Mouse (Mus musculus) forebrain, embryonic 15.5 days (tissue): Measurements from ENCODE around the gene Ktn1. TPM values are rescaled to one million over a fixed set of nuclear protein-coding genes. Genes with fewer than 3 reads are reported as not detected.

ENCODE experiments used
- ATAC-seq: fragments of 200-750 bp; cut with Nextera tagmentation; replicated peaks from 2 replicates; pipeline ENCODE4 v1.8.0; 2017; ENCODE audit warnings: mild to moderate bottlenecking, moderate TSS enrichment, moderate library complexity
- H3K27ac ChIP-seq: fragments of 300-500 bp; sonication (generic); replicated peaks from 2 replicates; pipeline ENCODE4 v1.5.1; 2015; ENCODE audit warnings: mild to moderate bottlenecking, inconsistent platforms
- H3K27me3 ChIP-seq: fragments of 300-500 bp; sonication (generic); 2 replicates; pipeline ENCODE4 v1.6.1; 2015; ENCODE audit warnings: inconsistent platforms
- H3K36me3 ChIP-seq: fragments of 300-500 bp; sonication (generic); 2 replicates; pipeline ENCODE4 v1.6.1; 2015; ENCODE audit warnings: mild to moderate bottlenecking, inconsistent platforms
- H3K4me1 ChIP-seq: fragments of 300-500 bp; sonication (generic); 2 replicates; pipeline ENCODE4 v1.6.1; 2015; ENCODE audit warnings: inconsistent platforms
- H3K4me2 ChIP-seq: fragments of 300-500 bp; sonication (generic); replicated peaks from 2 replicates; pipeline ENCODE4 v1.6.1; 2015; ENCODE audit warnings: mild to moderate bottlenecking, inconsistent platforms
- H3K4me3 ChIP-seq: fragments of 300-500 bp; sonication (generic); 2 replicates; pipeline ENCODE4 v1.5.1; 2015; ENCODE audit warnings: mild to moderate bottlenecking, inconsistent platforms
- H3K9ac ChIP-seq: fragments of 300-500 bp; sonication (generic); replicated peaks from 2 replicates; pipeline ENCODE4 v1.6.1; 2015; ENCODE audit warnings: mild to moderate bottlenecking, inconsistent platforms
- H3K9me3 ChIP-seq: fragments of 300-500 bp; sonication (generic); 2 replicates; pipeline ENCODE4 v1.6.1; 2016; ENCODE audit warnings: inconsistent platforms
- WGBS: fragments of 180-500 bp; shearing (Covaris S2); methylation state at CpG from one replicate; pipeline ENCODE4 v1.1.7; 2015; ENCODE audit warnings: mixed read lengths; 5-methylcytosine and 5-hydroxymethylcytosine counted together
- polyA plus RNA-seq: library from polyadenylated mRNA; unstranded; fragments of >200 nt; fragmentation: Nextera tagmentation; extraction: Ambion mirVana; gene quantifications from 2 replicates; pipeline ENCODE4 v1.2.1, GENCODE M21; 2015

The Ktn1 gene
- polyA plus RNA-seq, 1 experiment from 2014 or later: 68.3 TPM

DNA sequence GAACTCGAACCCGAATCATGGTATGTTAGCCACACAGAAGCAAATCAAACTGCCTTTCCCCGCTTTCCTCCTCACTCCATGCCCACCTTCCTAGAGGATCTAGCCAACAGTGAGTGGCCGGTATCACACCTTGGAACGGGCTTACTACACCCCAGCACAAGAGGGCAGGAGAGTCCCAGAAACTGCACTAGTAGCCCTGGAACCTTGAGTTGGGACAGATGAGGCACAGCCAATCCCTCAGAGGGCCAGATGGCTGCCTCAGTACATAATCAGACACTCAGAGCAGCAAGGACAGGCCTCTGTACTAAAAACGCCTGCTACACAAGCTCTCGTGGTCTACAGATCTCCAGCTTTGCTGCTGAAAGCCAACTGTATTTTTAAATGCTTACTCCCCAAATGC is 94.4 kb downstream of the Ktn1 start:
- Histone ChIP-seq H3K4me2 (no peak overlapping the region), H3K36me3 (peaks cover 2% of the 10 kb centered on the region; the same call in 1 of the 2 replicates), H3K9ac (no peak overlapping the region), H3K27me3 (no peaks in the 10 kb centered on the region), H3K4me3 (no peak overlapping the region), H3K4me1 (no peaks in the 10 kb centered on the region), H3K9me3 (no peaks in the 10 kb centered on the region), H3K27ac (no peak overlapping the region)
- 95% methylated on average over 7 of the region's 7 CpGs for WGBS
- ATAC-seq: no peak

DNA sequence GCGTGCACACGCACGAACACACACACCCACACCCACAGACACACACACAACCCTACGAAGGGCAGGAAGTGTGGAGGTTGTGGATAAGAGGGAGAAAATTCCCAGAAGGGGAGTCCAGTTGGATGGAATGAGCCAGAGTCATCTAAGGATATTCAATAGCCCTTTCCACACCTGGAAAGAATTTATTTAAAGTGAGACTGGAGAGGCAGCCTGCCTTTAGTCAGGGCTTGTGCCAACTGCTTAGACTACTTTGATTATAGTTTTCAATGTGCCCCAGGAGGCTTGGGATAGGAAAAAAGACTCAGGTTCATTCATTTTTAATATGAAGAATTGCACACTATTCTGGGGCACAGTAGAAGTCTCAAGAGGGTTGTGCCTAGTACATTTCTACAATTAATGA is 96.8 kb downstream of the Ktn1 start:
- H3K27me3 ChIP-seq: no peaks in the 10 kb centered on the region

DNA sequence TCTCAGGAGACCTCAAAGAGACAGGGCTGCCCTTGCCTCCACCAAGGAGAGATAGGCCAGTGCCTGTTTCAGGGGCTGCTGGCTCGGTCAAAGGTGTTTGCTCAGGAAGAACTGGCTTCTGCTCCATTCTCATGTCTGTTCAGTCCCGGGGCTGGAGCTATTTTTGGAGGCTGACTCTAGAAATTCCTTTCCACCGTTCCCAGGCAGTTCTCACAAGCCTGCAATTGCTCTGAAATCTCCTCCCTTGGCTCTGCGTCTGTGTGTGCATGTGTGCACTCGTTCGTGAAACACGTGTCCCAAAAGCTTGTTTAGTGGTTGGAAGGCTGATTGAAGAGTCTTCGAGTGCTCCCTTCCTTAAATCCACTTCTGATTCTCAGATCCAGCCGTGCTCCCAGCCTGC is 99.3 kb downstream of the Ktn1 start:
- no peaks in the 10 kb centered on the region for H3K27me3 ChIP-seq
- 74% methylated on average over 9 of the region's 9 CpGs for WGBS
- no peak for ATAC-seq

More for the DNA sequence above, 96.8 kb downstream of the Ktn1 start:
- Histone ChIP-seq H3K4me2 (no peak overlapping the region), H3K4me3 (no peak overlapping the region), H3K4me1 (no peaks in the 10 kb centered on the region), H3K9ac (no peak overlapping the region), H3K36me3 (no peaks in the 10 kb centered on the region), H3K9me3 (no peaks in the 10 kb centered on the region), H3K27ac (no peak overlapping the region)
- WGBS: 91% methylated on average over 4 of the region's 4 CpGs
- no peak for ATAC-seq

DNA sequence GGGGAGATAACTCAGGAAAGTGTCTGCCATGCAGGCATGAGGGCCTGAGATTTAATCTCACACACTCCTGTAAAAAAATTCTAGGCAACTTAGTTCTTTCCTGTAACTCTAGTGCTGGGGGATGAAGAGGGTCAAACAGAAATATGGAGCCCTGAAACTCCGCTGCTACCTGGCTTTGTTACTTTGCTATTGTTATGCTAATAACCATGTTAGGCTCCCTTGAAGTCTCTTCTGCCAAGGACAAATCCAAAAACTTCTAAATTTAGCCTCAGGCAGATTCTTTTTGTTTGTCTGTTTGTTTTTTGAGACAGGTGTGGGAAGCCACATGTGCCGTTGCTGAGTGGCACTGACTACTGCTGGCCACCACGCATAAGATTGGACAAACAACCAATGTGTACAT is 100.5 kb downstream of the Ktn1 start:
- 77% methylated on average over 3 of the region's 3 CpGs for WGBS
- Histone ChIP-seq H3K9ac (no peak overlapping the region), H3K4me1 (no peaks in the 10 kb centered on the region), H3K9me3 (no peaks in the 10 kb centered on the region), H3K4me3 (no peak overlapping the region), H3K4me2 (no peak overlapping the region), H3K27me3 (no peaks in the 10 kb centered on the region), H3K27ac (no peak overlapping the region), H3K36me3 (no peaks in the 10 kb centered on the region)
- ATAC-seq: no peak

More for the DNA sequence above, 99.3 kb downstream of the Ktn1 start:
- Histone ChIP-seq H3K4me1 (no peaks in the 10 kb centered on the region), H3K4me2 (no peak overlapping the region), H3K36me3 (no peaks in the 10 kb centered on the region), H3K9ac (no peak overlapping the region), H3K4me3 (no peak overlapping the region), H3K27ac (no peak overlapping the region), H3K9me3 (no peaks in the 10 kb centered on the region)

DNA sequence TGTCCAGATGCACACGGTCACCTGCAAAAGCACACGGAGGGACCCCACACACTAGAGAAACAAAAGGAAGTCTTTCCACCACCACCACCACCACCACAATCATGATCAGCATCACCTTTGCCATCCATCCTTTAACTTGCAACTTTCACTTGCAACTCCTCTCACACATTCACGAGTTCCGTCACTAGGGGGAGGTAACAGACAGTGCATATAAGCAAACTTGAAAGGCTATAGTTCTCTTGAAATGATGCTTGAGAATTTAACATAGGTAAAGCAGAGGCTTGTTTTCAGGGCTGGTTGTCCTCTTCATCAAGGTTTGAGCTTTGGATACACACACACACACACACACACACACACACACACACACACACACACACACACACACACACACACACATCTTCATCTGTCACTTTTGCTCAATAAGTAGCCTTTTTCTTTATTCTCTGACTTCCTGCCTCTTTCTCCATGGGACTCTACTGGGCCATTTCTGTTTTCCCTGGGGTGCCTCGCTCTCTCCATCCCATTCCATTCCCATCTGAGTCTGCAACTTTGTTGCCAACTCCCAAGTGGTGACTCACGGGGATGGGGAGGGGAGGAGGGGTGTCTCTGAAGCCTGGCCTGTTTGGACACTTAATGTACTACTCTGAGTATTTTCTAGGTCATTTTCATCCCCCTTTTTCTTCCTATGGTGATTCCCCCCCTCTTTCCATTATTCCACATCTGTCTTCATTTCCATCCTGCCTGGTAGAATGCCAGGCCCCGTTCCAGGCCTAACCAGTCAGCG is 103.4 kb downstream of the Ktn1 start:
- H3K4me2 ChIP-seq: no peak overlapping the region
- no peaks in the 10 kb centered on the region for H3K9me3 ChIP-seq
- 45% methylated on average over 8 of the region's 8 CpGs for WGBS
- H3K36me3 ChIP-seq: no peaks in the 10 kb centered on the region
- no peak overlapping the region for H3K9ac ChIP-seq
- no peaks in the 10 kb centered on the region for H3K4me1 ChIP-seq
- no peaks in the 10 kb centered on the region for H3K27me3 ChIP-seq
- H3K27ac ChIP-seq: no peak overlapping the region
- ATAC-seq: peak; percentile 67
- no peak overlapping the region for H3K4me3 ChIP-seq

DNA sequence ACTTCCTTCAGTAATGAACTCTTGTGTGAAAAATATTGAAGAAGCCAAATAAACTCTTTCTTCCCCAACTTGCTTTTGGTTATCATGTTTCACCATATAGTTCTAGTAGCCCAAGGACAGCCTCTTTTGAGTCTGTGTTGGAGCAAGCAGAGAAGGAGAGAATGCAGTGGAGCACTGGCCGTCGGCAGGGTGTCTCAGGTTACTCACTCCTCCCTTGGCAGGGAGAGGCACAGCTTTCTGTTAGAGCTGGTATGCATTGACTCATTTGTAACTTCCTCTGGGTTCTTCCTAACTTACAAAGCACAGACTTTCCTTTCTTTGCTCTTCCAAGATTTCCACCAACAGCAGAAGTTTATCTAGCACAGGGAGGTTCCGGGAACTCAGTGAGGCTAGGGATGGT is 105.3 kb downstream of the Ktn1 start:
- ATAC-seq: no peak
- WGBS: 75% methylated on average over 3 of the region's 3 CpGs
- Histone ChIP-seq H3K9ac (no peak overlapping the region), H3K27me3 (no peaks in the 10 kb centered on the region), H3K9me3 (no peaks in the 10 kb centered on the region), H3K4me3 (no peak overlapping the region), H3K27ac (no peak overlapping the region), H3K4me1 (no peaks in the 10 kb centered on the region), H3K4me2 (no peak overlapping the region), H3K36me3 (no peaks in the 10 kb centered on the region)

DNA sequence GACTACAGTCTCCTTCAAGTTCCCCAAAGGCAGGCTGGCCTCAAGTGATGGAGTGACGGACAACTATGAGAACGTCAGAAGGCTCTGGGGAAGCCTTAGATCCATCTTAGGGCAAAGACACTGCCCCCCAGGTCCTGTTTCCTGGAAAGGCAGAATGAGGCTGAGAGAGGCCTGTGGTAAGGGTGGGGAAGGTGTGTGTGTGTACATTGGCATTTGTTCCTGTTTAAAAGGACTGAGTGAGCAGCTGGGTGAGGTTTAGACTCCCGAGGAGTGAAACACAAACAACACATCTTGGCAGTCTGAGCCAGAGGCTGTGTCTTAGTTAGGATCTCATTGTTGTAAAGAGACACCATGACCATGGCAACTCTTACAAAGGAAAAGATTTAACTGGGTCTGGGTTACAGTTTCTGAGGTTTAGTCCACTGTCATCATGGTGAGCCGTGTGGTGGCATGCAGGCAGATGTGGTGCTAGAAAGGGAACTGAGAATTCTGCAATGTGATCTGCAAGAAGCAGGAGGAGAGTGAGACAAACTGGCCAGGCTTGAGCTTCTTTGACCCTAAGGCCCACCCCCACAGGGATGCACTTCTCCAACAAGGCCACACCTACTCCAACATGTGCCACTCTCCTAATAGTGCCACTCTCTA is 106.1 kb downstream of the Ktn1 start:
- H3K4me2 ChIP-seq: no peak overlapping the region
- H3K27me3 ChIP-seq: no peaks in the 10 kb centered on the region
- H3K4me3 ChIP-seq: no peak overlapping the region
- no peak overlapping the region for H3K27ac ChIP-seq
- H3K4me1 ChIP-seq: no peaks in the 10 kb centered on the region
- no peak for ATAC-seq
- no peaks in the 10 kb centered on the region for H3K9me3 ChIP-seq
- no peak overlapping the region for H3K9ac ChIP-seq
- WGBS: 89% methylated on average over 4 of the region's 4 CpGs
- H3K36me3 ChIP-seq: no peaks in the 10 kb centered on the region

DNA sequence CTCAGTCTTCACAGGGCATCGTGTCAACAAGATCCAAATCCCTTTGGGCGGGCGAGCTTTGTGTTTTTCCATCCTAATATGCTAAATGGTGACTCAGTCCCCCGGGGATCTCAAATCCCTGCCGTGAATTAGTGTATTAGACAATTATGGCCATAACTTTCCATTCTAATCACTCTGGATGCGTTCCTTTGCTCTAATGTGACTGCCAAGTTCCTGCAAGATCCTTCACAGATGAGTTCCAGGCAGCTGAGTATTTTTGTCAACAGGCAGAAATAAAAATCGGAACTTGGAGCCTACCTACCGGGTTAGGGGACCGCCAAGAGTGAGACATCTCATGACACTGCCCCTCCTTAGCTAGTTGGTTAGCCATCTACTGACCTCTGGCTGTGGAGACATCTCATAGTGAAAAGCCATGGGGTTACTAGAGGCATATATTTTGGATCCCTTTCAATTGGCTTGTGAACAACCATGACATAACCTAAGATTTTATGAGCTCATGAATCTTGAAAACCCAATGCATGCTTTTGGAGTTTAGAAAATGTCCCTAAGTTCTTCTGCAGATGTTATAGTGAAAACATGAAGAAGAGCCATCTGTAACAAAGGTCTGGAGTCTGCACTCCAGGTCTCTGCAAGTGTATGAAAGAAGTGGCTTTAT is 108.3 kb downstream of the Ktn1 start:
- H3K4me3 ChIP-seq: no peak overlapping the region
- H3K9me3 ChIP-seq: no peaks in the 10 kb centered on the region
- no peak overlapping the region for H3K4me2 ChIP-seq
- H3K27ac ChIP-seq: no peak overlapping the region
- no peak overlapping the region for H3K9ac ChIP-seq
- no peaks in the 10 kb centered on the region for H3K36me3 ChIP-seq
- no peaks in the 10 kb centered on the region for H3K27me3 ChIP-seq
- ATAC-seq: no peak
- 84% methylated on average over 9 of the region's 9 CpGs for WGBS
- no peaks in the 10 kb centered on the region for H3K4me1 ChIP-seq

DNA sequence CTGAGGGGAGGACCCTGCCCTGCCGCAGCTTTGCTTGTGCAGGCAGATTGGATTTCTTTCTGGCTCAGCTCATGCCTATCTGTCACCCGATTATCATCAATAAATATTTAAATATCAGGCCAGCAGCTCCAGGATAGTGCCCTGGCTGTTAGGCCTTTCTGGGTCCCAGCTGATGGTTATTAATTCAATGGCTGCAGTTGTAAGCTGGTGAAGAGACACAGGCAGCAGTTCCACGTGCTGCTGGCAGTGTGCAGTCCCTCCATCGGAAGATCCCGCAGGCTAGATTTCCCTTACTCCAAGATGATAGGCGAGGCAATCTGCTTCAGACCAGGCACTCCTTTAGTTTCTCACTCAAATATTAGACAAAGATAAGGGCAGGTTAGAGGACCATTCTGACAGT is 116.9 kb downstream of the Ktn1 start:
- no peak overlapping the region for H3K4me2 ChIP-seq
- no peak for ATAC-seq
- WGBS: 73% methylated on average over 6 of the region's 6 CpGs
- no peaks in the 10 kb centered on the region for H3K36me3 ChIP-seq
- H3K9me3 ChIP-seq: no peaks in the 10 kb centered on the region
- H3K9ac ChIP-seq: no peak overlapping the region
- H3K27me3 ChIP-seq: no peaks in the 10 kb centered on the region
- H3K27ac ChIP-seq: no peak overlapping the region
- H3K4me3 ChIP-seq: no peak overlapping the region
- no peaks in the 10 kb centered on the region for H3K4me1 ChIP-seq

DNA sequence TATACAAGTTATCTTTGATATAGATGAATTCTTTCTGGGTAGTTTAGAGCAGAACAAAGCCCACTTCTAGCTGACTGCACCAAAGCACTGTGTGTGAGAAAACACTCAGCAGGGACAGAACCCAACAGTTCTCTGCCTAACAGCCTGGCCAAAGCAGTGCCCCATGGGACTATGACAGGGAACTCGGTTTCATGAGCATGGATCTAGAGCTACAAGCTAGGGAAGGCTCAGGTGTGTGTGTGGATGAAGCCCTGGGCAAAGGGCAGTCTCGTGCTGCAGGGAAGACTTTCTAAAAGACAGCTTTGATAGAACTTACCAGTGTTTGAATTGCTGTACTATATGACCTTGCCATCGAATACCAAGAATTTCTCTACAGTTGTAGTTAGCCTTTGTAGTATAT is 117.5 kb downstream of the Ktn1 start:
- H3K4me1 ChIP-seq: no peaks in the 10 kb centered on the region
- H3K27ac ChIP-seq: no peak overlapping the region
- ATAC-seq: no peak
- no peaks in the 10 kb centered on the region for H3K27me3 ChIP-seq
- 77% methylated on average over 3 of the region's 3 CpGs for WGBS
- H3K9me3 ChIP-seq: no peaks in the 10 kb centered on the region
- no peak overlapping the region for H3K4me2 ChIP-seq
- no peak overlapping the region for H3K9ac ChIP-seq
- H3K4me3 ChIP-seq: no peak overlapping the region
- no peaks in the 10 kb centered on the region for H3K36me3 ChIP-seq

DNA sequence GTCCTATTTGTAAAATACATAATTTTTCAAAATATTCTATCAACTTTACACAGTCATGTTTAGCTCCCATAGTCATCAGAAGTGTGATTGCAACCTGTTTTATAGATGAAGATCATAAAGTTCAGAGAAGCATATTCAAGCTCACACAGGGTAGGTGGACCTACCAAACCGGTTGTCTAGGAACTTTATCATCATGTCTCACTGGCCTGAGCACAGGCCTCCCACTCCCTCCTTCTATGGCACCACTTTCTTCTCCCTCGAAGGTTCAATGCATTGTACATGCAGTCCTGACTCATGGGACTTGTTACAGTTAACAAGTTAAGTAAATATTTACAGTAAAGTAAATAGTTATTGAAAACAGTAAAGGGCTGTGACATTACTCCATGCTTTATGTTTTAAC is 118.1 kb downstream of the Ktn1 start:
- no peak for ATAC-seq
- 84% methylated on average over 2 of the region's 2 CpGs for WGBS
- no peak overlapping the region for H3K27ac ChIP-seq

DNA sequence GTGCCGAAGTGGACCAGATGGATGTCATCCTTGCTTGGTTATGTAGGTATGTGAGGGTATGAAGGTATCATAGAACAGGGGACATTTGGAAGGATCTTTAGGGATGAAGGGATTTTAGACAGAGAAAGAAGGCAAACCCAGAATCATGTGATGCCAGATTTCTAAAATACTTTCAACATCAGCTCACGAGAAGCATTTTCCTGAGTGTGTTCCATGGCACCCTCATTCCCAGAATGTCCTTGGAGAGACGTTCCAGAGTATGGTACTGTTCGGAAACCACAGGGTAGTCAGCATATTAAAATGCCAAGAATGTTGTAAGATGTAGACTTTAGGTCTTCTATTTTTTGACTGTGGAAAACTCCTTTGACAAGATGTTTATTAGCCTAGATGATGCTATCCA is 123.2 kb downstream of the Ktn1 start:
- no peak overlapping the region for H3K9ac ChIP-seq
- no peaks in the 10 kb centered on the region for H3K9me3 ChIP-seq
- no peak overlapping the region for H3K27ac ChIP-seq
- H3K27me3 ChIP-seq: no peaks in the 10 kb centered on the region
- H3K4me3 ChIP-seq: no peak overlapping the region
- ATAC-seq: no peak
- H3K36me3 ChIP-seq: no peaks in the 10 kb centered on the region
- no peak overlapping the region for H3K4me2 ChIP-seq
- 93% methylated on average over 4 of the region's 4 CpGs for WGBS
- no peaks in the 10 kb centered on the region for H3K4me1 ChIP-seq

More for the DNA sequence above, 118.1 kb downstream of the Ktn1 start:
- Histone ChIP-seq H3K4me3 (no peak overlapping the region), H3K9me3 (no peaks in the 10 kb centered on the region), H3K36me3 (no peaks in the 10 kb centered on the region), H3K4me1 (no peaks in the 10 kb centered on the region), H3K27me3 (no peaks in the 10 kb centered on the region), H3K4me2 (no peak overlapping the region), H3K9ac (no peak overlapping the region)
